Mouse (Mus musculus): ENCODE data around the gene Stac. TPM values are rescaled to one million over a fixed set of nuclear protein-coding genes. Genes with fewer than 3 reads are reported as not detected.

Gene Stac
- total and polyA plus RNA-seq, 3 experiments: 0.16 to 0.64 (median 0.43) TPM

GRCm38 (mm10) chr9:111550963-111551321 is 139.2 kb downstream of the Stac start:
- DNase-seq: no peak
- TF ChIP-seq POLR2A (IDR thresholded peaks at IDR 0.05; ENCODE audit: insufficient read depth, low read depth, low read length) (no peak), EP300 (IDR thresholded peaks at IDR 0.05; ENCODE audit: insufficient read depth, low read depth, low read length) (no peak), CTCF (IDR thresholded peaks at IDR 0.05) (no peak)
- intact Hi-C loops (cut with DNase I): no loop called here
- Histone ChIP-seq H3K79me2 (replicated peaks; ENCODE audit: control insufficient read depth, insufficient read depth, low read length) (no peaks in the 10 kb centered on the region), H3K36me3 (ENCODE audit: control insufficient read depth, insufficient read depth, low read length) (no peaks in the 10 kb centered on the region), H3K9ac (ENCODE audit: low read depth, low read length) (no peak overlapping the region), H3K27ac (no peak overlapping the region), H3K4me1 (ENCODE audit: control insufficient read depth, insufficient read depth, low read length) (no peaks in the 10 kb centered on the region), H3K27me3 (ENCODE audit: control insufficient read depth, insufficient read depth, low read length) (no peaks in the 10 kb centered on the region), H3K4me3 (no peak overlapping the region)
- 80% methylated on average over 8 of the region's 8 CpGs for WGBS

GRCm38 (mm10) chr9:111550281-111550962 is 139.7 kb downstream of the Stac start:
- intact Hi-C loops (cut with DNase I): no loop called here
- H3K9ac ChIP-seq (ENCODE audit: low read depth, low read length): no peak overlapping the region
- no peak overlapping the region for H3K27ac ChIP-seq
- H3K4me3 ChIP-seq: no peak overlapping the region
- no peak for TF ChIP-seq POLR2A (IDR thresholded peaks at IDR 0.05; ENCODE audit: insufficient read depth, low read depth, low read length)
- TF ChIP-seq CTCF (IDR thresholded peaks at IDR 0.05): no peak
- TF ChIP-seq EP300 (IDR thresholded peaks at IDR 0.05; ENCODE audit: insufficient read depth, low read depth, low read length): no peak
- H3K27me3 ChIP-seq (ENCODE audit: control insufficient read depth, insufficient read depth, low read length): no peaks in the 10 kb centered on the region
- H3K36me3 ChIP-seq (ENCODE audit: control insufficient read depth, insufficient read depth, low read length): no peaks in the 10 kb centered on the region
- DNase-seq: peak in 1 of 2 experiments; percentile 10
- no peaks in the 10 kb centered on the region for H3K4me1 ChIP-seq (ENCODE audit: control insufficient read depth, insufficient read depth, low read length)
- H3K79me2 ChIP-seq (replicated peaks; ENCODE audit: control insufficient read depth, insufficient read depth, low read length): no peaks in the 10 kb centered on the region
- 72% methylated on average over 21 of the region's 21 CpGs for WGBS

- TF ChIP-seq POLR2A (IDR thresholded peaks at IDR 0.05; ENCODE audit: insufficient read depth, low read depth, low read length): no peak
- Histone ChIP-seq H3K27ac (no peak overlapping the region), H3K4me3 (no peak overlapping the region), H3K4me1 (ENCODE audit: control insufficient read depth, insufficient read depth, low read length) (no peaks in the 10 kb centered on the region), H3K36me3 (ENCODE audit: control insufficient read depth, insufficient read depth, low read length) (no peaks in the 10 kb centered on the region), H3K79me2 (replicated peaks; ENCODE audit: control insufficient read depth, insufficient read depth, low read length) (no peaks in the 10 kb centered on the region), H3K9ac (ENCODE audit: low read depth, low read length) (no peak overlapping the region), H3K27me3 (ENCODE audit: control insufficient read depth, insufficient read depth, low read length) (no peaks in the 10 kb centered on the region)
- WGBS: 63% methylated on average over 6 of the region's 6 CpGs
- intact Hi-C loops (cut with DNase I): no loop called here
- DNase-seq: no peak
Measured at GRCm38 (mm10) chr9:111542663-111543062, 147.5 kb downstream of the Stac start.

GRCm38 (mm10) chr9:111535445-111536064 is 154.6 kb downstream of the Stac start:
- intact Hi-C loops (cut with DNase I): no loop called here
- DNase-seq: no peak
- Histone ChIP-seq H3K9ac (ENCODE audit: low read depth, low read length) (no peak overlapping the region), H3K4me1 (ENCODE audit: control insufficient read depth, insufficient read depth, low read length) (no peaks in the 10 kb centered on the region), H3K27me3 (ENCODE audit: control insufficient read depth, insufficient read depth, low read length) (no peaks in the 10 kb centered on the region), H3K36me3 (ENCODE audit: control insufficient read depth, insufficient read depth, low read length) (no peaks in the 10 kb centered on the region), H3K27ac (no peak overlapping the region), H3K79me2 (replicated peaks; ENCODE audit: control insufficient read depth, insufficient read depth, low read length) (no peaks in the 10 kb centered on the region), H3K4me3 (no peak overlapping the region)
- 75% methylated on average over 8 of the region's 8 CpGs for WGBS
- no peak for TF ChIP-seq POLR2A (IDR thresholded peaks at IDR 0.05; ENCODE audit: insufficient read depth, low read depth, low read length)
- TF ChIP-seq CTCF (IDR thresholded peaks at IDR 0.05): no peak
- no peak for TF ChIP-seq EP300 (IDR thresholded peaks at IDR 0.05; ENCODE audit: insufficient read depth, low read depth, low read length)

- no peaks in the 10 kb centered on the region for H3K27me3 ChIP-seq (ENCODE audit: control insufficient read depth, insufficient read depth, low read length)
- no peak for DNase-seq
- no peak overlapping the region for H3K4me3 ChIP-seq
- no peaks in the 10 kb centered on the region for H3K36me3 ChIP-seq (ENCODE audit: control insufficient read depth, insufficient read depth, low read length)
- no peaks in the 10 kb centered on the region for H3K79me2 ChIP-seq (replicated peaks; ENCODE audit: control insufficient read depth, insufficient read depth, low read length)
- TF ChIP-seq EP300 (IDR thresholded peaks at IDR 0.05; ENCODE audit: insufficient read depth, low read depth, low read length) (no peak), CTCF (IDR thresholded peaks at IDR 0.05) (no peak), POLR2A (IDR thresholded peaks at IDR 0.05; ENCODE audit: insufficient read depth, low read depth, low read length) (no peak)
- H3K27ac ChIP-seq: no peak overlapping the region
- intact Hi-C loops (cut with DNase I): no loop called here
- no peaks in the 10 kb centered on the region for H3K4me1 ChIP-seq (ENCODE audit: control insufficient read depth, insufficient read depth, low read length)
- WGBS: 45% methylated on average over 7 of the region's 7 CpGs
- H3K9ac ChIP-seq (ENCODE audit: low read depth, low read length): no peak overlapping the region
Measured at GRCm38 (mm10) chr9:111534744-111535423, 155.3 kb downstream of the Stac start.

- no peaks in the 10 kb centered on the region for H3K4me1 ChIP-seq (ENCODE audit: control insufficient read depth, insufficient read depth, low read length)
- no peak for DNase-seq
- WGBS: 94% methylated on average over 3 of the region's 3 CpGs
- no peak overlapping the region for H3K9ac ChIP-seq (ENCODE audit: low read depth, low read length)
- TF ChIP-seq EP300 (IDR thresholded peaks at IDR 0.05; ENCODE audit: insufficient read depth, low read depth, low read length) (no peak), CTCF (IDR thresholded peaks at IDR 0.05) (no peak), POLR2A (IDR thresholded peaks at IDR 0.05; ENCODE audit: insufficient read depth, low read depth, low read length) (no peak)
- H3K79me2 ChIP-seq (replicated peaks; ENCODE audit: control insufficient read depth, insufficient read depth, low read length): no peaks in the 10 kb centered on the region
- no peak overlapping the region for H3K4me3 ChIP-seq
- H3K27me3 ChIP-seq (ENCODE audit: control insufficient read depth, insufficient read depth, low read length): no peaks in the 10 kb centered on the region
- no peaks in the 10 kb centered on the region for H3K36me3 ChIP-seq (ENCODE audit: control insufficient read depth, insufficient read depth, low read length)
- H3K27ac ChIP-seq: no peak overlapping the region
- intact Hi-C loops (cut with DNase I): no loop called here
Measured at GRCm38 (mm10) chr9:111523871-111524270, 166.3 kb downstream of the Stac start.
